Mouse (Mus musculus): Measurements from ENCODE around the gene Gm128.
A peak's percentile ranks its signal among the peaks of the same experiment; 100 is the strongest.

The Gm128 gene

GRCm38 (mm10) chr3:95241498-95241897, at the start of gene Gm128:
Gene Gm128, minus strand, starts transcription at chr3:95241598.
- no peak for DNase-seq (ENCODE audit: low spot score in 2 of 2)

- DNase-seq (ENCODE audit: low spot score in 2 of 2) = no peak
Measured at GRCm38 (mm10) chr3:95291041-95291440, 49.6 kb upstream of the Gm128 start.

- DNase-seq (ENCODE audit: low spot score in 2 of 2) = no peak
Measured at GRCm38 (mm10) chr3:95290156-95290555, 48.8 kb upstream of the Gm128 start.

GRCm38 (mm10) chr3:95289419-95289818, 48.0 kb upstream of the Gm128 start:
- no peak for DNase-seq (ENCODE audit: low spot score in 2 of 2)

- DNase-seq (ENCODE audit: low spot score in 2 of 2) = no peak
Measured at GRCm38 (mm10) chr3:95287541-95287940, 46.1 kb upstream of the Gm128 start.

GRCm38 (mm10) chr3:95286510-95286909, 45.1 kb upstream of the Gm128 start:
- no peak for DNase-seq (ENCODE audit: low spot score in 2 of 2)

- DNase-seq (ENCODE audit: low spot score in 2 of 2) = no peak
Measured at GRCm38 (mm10) chr3:95286011-95286410, 44.6 kb upstream of the Gm128 start.

- no peak for DNase-seq (ENCODE audit: low spot score in 2 of 2)
Measured at GRCm38 (mm10) chr3:95285390-95285789, 44.0 kb upstream of the Gm128 start.

- DNase-seq (ENCODE audit: low spot score in 2 of 2) = no peak
Measured at GRCm38 (mm10) chr3:95284501-95285281, 43.3 kb upstream of the Gm128 start.

GRCm38 (mm10) chr3:95284062-95284461, 42.7 kb upstream of the Gm128 start:
- DNase-seq (ENCODE audit: low spot score in 2 of 2) = no peak

GRCm38 (mm10) chr3:95283589-95283941, 42.2 kb upstream of the Gm128 start:
- no peak for DNase-seq (ENCODE audit: low spot score in 2 of 2)

GRCm38 (mm10) chr3:95282865-95283588, 41.6 kb upstream of the Gm128 start:
- DNase-seq (ENCODE audit: low spot score in 2 of 2) = peak; percentile 84 to 85

GRCm38 (mm10) chr3:95282381-95282864, 41.0 kb upstream of the Gm128 start:
- DNase-seq (ENCODE audit: low spot score in 2 of 2) = no peak

GRCm38 (mm10) chr3:95281216-95282126, 40.1 kb upstream of the Gm128 start, which contains the start of the genes Mindy1 and Prune1:
Gene Mindy1, plus strand, starts transcription at chr3:95281345.
Gene Prune1, minus strand, starts transcription at chr3:95282076.
- DNase-seq (ENCODE audit: low spot score in 2 of 2) = peak; percentile 99

GRCm38 (mm10) chr3:95280747-95281146, 39.3 kb upstream of the Gm128 start:
- DNase-seq (ENCODE audit: low spot score in 2 of 2) = peak; percentile 55 to 60

- no peak for DNase-seq (ENCODE audit: low spot score in 2 of 2)
Measured at GRCm38 (mm10) chr3:95277149-95277551, 35.8 kb upstream of the Gm128 start.

- no peak for DNase-seq (ENCODE audit: low spot score in 2 of 2)
Measured at GRCm38 (mm10) chr3:95276428-95276934, 35.1 kb upstream of the Gm128 start.

- DNase-seq (ENCODE audit: low spot score in 2 of 2) = no peak
Measured at GRCm38 (mm10) chr3:95275161-95275560, 33.8 kb upstream of the Gm128 start.

- DNase-seq (ENCODE audit: low spot score in 2 of 2) = no peak
Measured at GRCm38 (mm10) chr3:95274453-95274852, 33.1 kb upstream of the Gm128 start.

- no peak for DNase-seq (ENCODE audit: low spot score in 2 of 2)
Measured at GRCm38 (mm10) chr3:95273471-95273870, 32.1 kb upstream of the Gm128 start.

GRCm38 (mm10) chr3:95270766-95271364, 29.5 kb upstream of the Gm128 start:
- no peak for DNase-seq (ENCODE audit: low spot score in 2 of 2)
